Mouse (Mus musculus) left cerebral cortex, adult 2 months (tissue): Measurements from ENCODE around the gene Ddx19a. TPM values are rescaled to one million over a fixed set of nuclear protein-coding genes. Genes with fewer than 3 reads are reported as not detected.
"Not testable (repeated sequence)": the region's sequence is repeated elsewhere in the genome, so short reads cannot be mapped to it uniquely, and the experiment has no call there.

ENCODE experiments used
- DNase-seq, 2 experiments: peaks; one replicate each; pipeline ENCODE4 v3.0.0; 2021 to 2022; ENCODE audit warnings: low spot score in 2 of 2, mixed read lengths in 1 of 2; ENCODE audit errors: extremely low spot score in 1 of 2
- H3K27ac ChIP-seq: fragments of 200-600 bp; 2 replicates; pipeline ENCODE4 v1.8.1; 2022
- H3K4me3 ChIP-seq: fragments of 200-600 bp; 2 replicates; pipeline ENCODE4 v1.8.1; 2022
- CTCF ChIP-seq: fragments of 200-600 bp; IDR thresholded peaks from 2 replicates; pipeline ENCODE4 v1.8.1; 2022; ENCODE audit warnings: antibody characterized with exemption, mild to moderate bottlenecking, moderate library complexity
- intact Hi-C: fragments of 180-260 bp; cut with DNase I; formaldehyde crosslinking; loops from one replicate; pipeline ENCODE4 v1.15.1; 2025
- total RNA-seq, 2 experiments: library from RNA; stranded (reverse); gene quantifications; 2 replicates each; pipeline ENCODE4 v1.2.3; 2021

Gene Ddx19a
- total RNA-seq, 2 experiments from 2014 or later = 26.8 to 26.9 TPM

GRCm38 (mm10) chr8:110950065-110950484 lies 47.5 kb downstream of the Ddx19a start:
- DNase-seq = no peak
- intact Hi-C loops = no loop called here
- Histone ChIP-seq H3K27ac (peak overlapping the region; percentile 80), H3K4me3 (peak overlapping the region; percentile 30)
- no peak for TF ChIP-seq CTCF

- H3K27ac ChIP-seq = no peak overlapping the region
- no peak overlapping the region for H3K4me3 ChIP-seq
- TF ChIP-seq CTCF = no peak
- intact Hi-C loops = no loop called here
- DNase-seq = no peak
Observed at GRCm38 (mm10) chr8:110945716-110946115, 51.9 kb downstream of the Ddx19a start.

GRCm38 (mm10) chr8:110944276-110944876 lies 53.2 kb downstream of the Ddx19a start:
- intact Hi-C loops = no loop called here

GRCm38 (mm10) chr8:110941453-110941948 lies 56.1 kb downstream of the Ddx19a start:
- DNase-seq = no peak
- no peak for TF ChIP-seq CTCF
- intact Hi-C loops = no loop called here
- Histone ChIP-seq H3K27ac (peak overlapping the region; percentile 9; the same call in 1 of the 2 replicates), H3K4me3 (no peak overlapping the region)

More at GRCm38 (mm10) chr8:110944276-110944876, 53.2 kb downstream of the Ddx19a start:
- TF ChIP-seq CTCF = no peak
- DNase-seq = no peak
- no peak overlapping the region for H3K4me3 ChIP-seq
- no peak overlapping the region for H3K27ac ChIP-seq

GRCm38 (mm10) chr8:110940682-110941452 lies 56.7 kb downstream of the Ddx19a start:
- TF ChIP-seq CTCF = no peak

GRCm38 (mm10) chr8:110938882-110939589 lies 58.6 kb downstream of the Ddx19a start:
- H3K27ac ChIP-seq = peak overlapping the region; percentile 78
- intact Hi-C loops = no loop called here
- H3K4me3 ChIP-seq = no peak overlapping the region
- no peak for TF ChIP-seq CTCF
- peak; percentile 46 to 60 for DNase-seq

More at GRCm38 (mm10) chr8:110940682-110941452, 56.7 kb downstream of the Ddx19a start:
- Histone ChIP-seq H3K4me3 (no peak overlapping the region), H3K27ac (peak overlapping the region; percentile 9; the same call in 1 of the 2 replicates)
- DNase-seq = no peak
- intact Hi-C loops = no loop called here

GRCm38 (mm10) chr8:110936217-110936616 lies 61.4 kb downstream of the Ddx19a start:
- no peak for TF ChIP-seq CTCF
- peak in 1 of 2 experiments; percentile 43 for DNase-seq
- Histone ChIP-seq H3K4me3 (no peak overlapping the region), H3K27ac (peak overlapping the region; percentile 59)
- intact Hi-C loops = no loop called here

GRCm38 (mm10) chr8:110933272-110933671 lies 64.3 kb downstream of the Ddx19a start:
- intact Hi-C loops = no loop called here
- Histone ChIP-seq H3K4me3 (no peak overlapping the region), H3K27ac (no peak overlapping the region)
- no peak for DNase-seq
- no peak for TF ChIP-seq CTCF

- intact Hi-C loops = no loop called here
- Histone ChIP-seq H3K27ac (no peak overlapping the region), H3K4me3 (no peak overlapping the region)
- no peak for TF ChIP-seq CTCF
- no peak for DNase-seq
Observed at GRCm38 (mm10) chr8:110932444-110932843, 65.2 kb downstream of the Ddx19a start.

GRCm38 (mm10) chr8:110931176-110931939 lies 66.2 kb downstream of the Ddx19a start:
- H3K4me3 ChIP-seq = no peak overlapping the region
- H3K27ac ChIP-seq = no peak overlapping the region; the same call in 1 of the 2 replicates
- TF ChIP-seq CTCF = no peak
- DNase-seq = peak in 1 of 2 experiments; percentile 24
- intact Hi-C loops = no loop called here

- H3K27ac ChIP-seq, intact Hi-C loops, DNase-seq, H3K4me3 ChIP-seq: not testable (repeated sequence)
Observed at GRCm38 (mm10) chr8:110929672-110930071, 67.9 kb downstream of the Ddx19a start.
